Mouse (Mus musculus) retina, postnatal 7 days (tissue): ENCODE results near the gene Zfp287.

Experiments used
- DNase-seq: peaks from one replicate; pipeline ENCODE4 v3.0.0-alpha.2; 2012; ENCODE audit warnings: low read depth, low spot score

Zfp287 gene

GRCm38 (mm10) chr11:62701218-62701617 is 30.5 kb downstream of the Zfp287 start:
- no peak for DNase-seq

- DNase-seq, result no peak
These were observed 32.0 kb downstream of the Zfp287 start for GRCm38 (mm10) chr11:62699749-62700148.

- no peak for DNase-seq
These were observed 36.6 kb downstream of the Zfp287 start for GRCm38 (mm10) chr11:62695126-62695525.

- peak; percentile 73 for DNase-seq
These were observed 38.2 kb downstream of the Zfp287 start for GRCm38 (mm10) chr11:62693299-62694184.

- DNase-seq, result no peak
These were observed 40.1 kb downstream of the Zfp287 start for GRCm38 (mm10) chr11:62691592-62691991.

- no peak for DNase-seq
These were observed 51.8 kb downstream of the Zfp287 start for GRCm38 (mm10) chr11:62679954-62680353.

- DNase-seq, result no peak
These were observed 52.8 kb downstream of the Zfp287 start for GRCm38 (mm10) chr11:62678778-62679354.

GRCm38 (mm10) chr11:62676290-62676596 is 55.5 kb downstream of the Zfp287 start:
- DNase-seq, result no peak

- DNase-seq, result peak; percentile 84
These were observed 56.0 kb downstream of the Zfp287 start for GRCm38 (mm10) chr11:62675480-62676289.

- no peak for DNase-seq
These were observed 61.7 kb downstream of the Zfp287 start for GRCm38 (mm10) chr11:62670006-62670405.

- DNase-seq, result no peak
These were observed 62.2 kb downstream of the Zfp287 start for GRCm38 (mm10) chr11:62669471-62669870.

- DNase-seq, result no peak
These were observed 62.7 kb downstream of the Zfp287 start for GRCm38 (mm10) chr11:62668986-62669385.

- no peak for DNase-seq
These were observed 67.5 kb downstream of the Zfp287 start for GRCm38 (mm10) chr11:62664250-62664649.

GRCm38 (mm10) chr11:62660885-62661284 is 70.8 kb downstream of the Zfp287 start:
- DNase-seq, result no peak

- DNase-seq, result no peak
These were observed 79.6 kb downstream of the Zfp287 start for GRCm38 (mm10) chr11:62652080-62652479.

GRCm38 (mm10) chr11:62651563-62651962 is 80.1 kb downstream of the Zfp287 start:
- no peak for DNase-seq
